Mouse (Mus musculus) cerebellum, adult 2 months (tissue): ENCODE results near the gene Arhgap29.

ENCODE experiments used
- CTCF ChIP-seq: fragments of 200-500 bp; IDR thresholded peaks from 2 replicates; pipeline ENCODE4 v1.5.1; 2011; ENCODE audit warnings: low read depth, mild to moderate bottlenecking, control low read depth, low read length, moderate library complexity, borderline replicate concordance; ENCODE audit not compliant: insufficient read depth
- POLR2A ChIP-seq: fragments of 200-500 bp; IDR thresholded peaks from 2 replicates; pipeline ENCODE4 v1.6.1; 2011; ENCODE audit warnings: low read length, control low read depth, borderline replicate concordance; ENCODE audit not compliant: insufficient read depth

DNA sequence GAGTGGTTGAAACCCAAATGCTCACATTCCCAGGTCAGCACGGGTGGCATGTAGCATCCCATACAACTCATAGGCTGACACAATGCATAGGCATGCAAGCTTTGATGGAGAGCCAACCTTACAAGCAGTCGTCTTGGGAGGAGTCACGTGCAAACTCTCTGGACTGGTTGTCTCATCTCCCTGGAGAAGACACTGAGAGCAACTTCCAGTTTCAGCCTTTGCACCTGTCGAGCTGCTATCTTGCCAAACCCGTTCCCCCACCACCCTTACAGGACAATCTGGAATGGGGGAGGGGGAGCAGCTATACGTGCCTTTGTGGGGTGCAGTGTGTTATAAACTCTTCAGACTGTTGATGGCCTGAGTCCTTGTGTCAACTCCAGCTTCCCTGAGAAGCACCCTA is 96.8 kb downstream of the Arhgap29 start:
- no peak for TF ChIP-seq POLR2A
- no peak for TF ChIP-seq CTCF
